Mouse (Mus musculus) embryonic fibroblast, embryonic 13.5 days (primary cell): ENCODE data around the gene Adamts2.

Experiments
- CTCF ChIP-seq: IDR thresholded peaks from 2 replicates; pipeline ENCODE4 v1.5.1; 2011; ENCODE audit warnings: mild to moderate bottlenecking, control low read depth, low read length, moderate library complexity, borderline replicate concordance; ENCODE audit not compliant: insufficient read depth
- POLR2A ChIP-seq: IDR thresholded peaks from 2 replicates; pipeline ENCODE4 v1.6.1; 2011; ENCODE audit warnings: low read depth, mild to moderate bottlenecking, control low read depth, low read length, moderate library complexity

GRCm38 (mm10) chr11:50638197-50638867 is 36.4 kb downstream of the Adamts2 start:
- TF ChIP-seq CTCF = no peak
- no peak for TF ChIP-seq POLR2A
